In genomic region chr13:43450686-43451085, GRCm38 (mm10) we compare ENCODE assay signal across 27 mouse cellular contexts.
"Had no signal": no experiment of that assay in that cellular context is flagged by ENCODE, and none has a peak within 500 bp of the region (broad histone marks: within the 10 kb centered on the region; RNA-seq: fewer than 3 reads in every experiment).

No protein-coding gene starts in this region.

- H3K9ac ChIP-seq: heart, embryonic 13.5 days; heart, embryonic 15.5 days; hindbrain, embryonic 12.5 days; hindbrain, embryonic 14.5 days; intestine, embryonic 15.5 days; kidney, embryonic 15.5 days; limb, embryonic 12.5 days had no signal

- H3K36me3 ChIP-seq: heart, embryonic 15.5 days; hindbrain, embryonic 10.5 days; hindbrain, embryonic 12.5 days; intestine, embryonic 15.5 days; limb, embryonic 12.5 days had no signal

- H3K27me3 ChIP-seq: heart, embryonic 13.5 days; heart, embryonic 15.5 days; hindbrain, embryonic 12.5 days; intestine, embryonic 15.5 days; kidney, embryonic 15.5 days; limb, embryonic 12.5 days had no signal

- ATAC-seq: forebrain, embryonic 16.5 days; hindbrain, embryonic 16.5 days; inflammation-experienced regulatory T-cells, adult 6 months; intestine, embryonic 15.5 days; intestine, postnatal 0 days had no signal

- H3K4me3 ChIP-seq: gastrocnemius, adult 2 months; heart, adult 2 months; heart, embryonic 13.5 days; heart, embryonic 15.5 days; hindbrain, embryonic 10.5 days; hindbrain, embryonic 12.5 days; intestine, embryonic 15.5 days; kidney, embryonic 15.5 days; layer of hippocampus, adult 2 months; left cerebral cortex, adult 2 months; limb, embryonic 10.5 days; limb, embryonic 12.5 days had no signal

- H3K9me3 ChIP-seq: heart, embryonic 13.5 days; heart, embryonic 15.5 days; hindbrain, embryonic 10.5 days; hindbrain, embryonic 12.5 days; intestine, embryonic 15.5 days; kidney, embryonic 15.5 days; limb, embryonic 10.5 days; limb, embryonic 12.5 days had no signal

- H3K27ac ChIP-seq: gastrocnemius, adult 2 months; heart, adult 2 months; heart, embryonic 13.5 days; heart, embryonic 15.5 days; hindbrain, embryonic 10.5 days; hindbrain, embryonic 12.5 days; hindbrain, embryonic 14.5 days; intestine, embryonic 15.5 days; kidney, embryonic 15.5 days; kidney, postnatal 0 days; layer of hippocampus, adult 2 months; left cerebral cortex, adult 2 months; limb, embryonic 10.5 days; limb, embryonic 12.5 days had no signal

- H3K4me1 ChIP-seq: intestine, embryonic 15.5 days had no signal

- DNase-seq: gastrocnemius, adult 2 months; gastrocnemius, postnatal 10 days; gastrocnemius, postnatal 25 days; heart, adult 2 months; heart, postnatal 4 days; kidney, adult 18-20 months; kidney, adult 9 months; kidney, postnatal 14 days; kidney, postnatal 36 days; liver had no signal

- H3K4me2 ChIP-seq: heart, embryonic 11.5 days; heart, embryonic 13.5 days; heart, embryonic 15.5 days; hindbrain, embryonic 12.5 days; hindbrain, embryonic 14.5 days; intestine, embryonic 15.5 days; kidney, embryonic 15.5 days; limb, embryonic 12.5 days had no signal
